Mouse (Mus musculus) midbrain, embryonic 11.5 days (tissue): ENCODE measurements at regions not wholly inside any gene's neighbourhood (a gene's known extent, or its start where the extent isn't known, plus 50 kb on each side); places are given as distances from the start of the nearest gene placed in this dataset.

Experiments
- ATAC-seq: fragments of 200-750 bp; cut with Nextera tagmentation; 2 replicates; pipeline ENCODE4 v1.8.0; 2017; ENCODE audit warnings: moderate TSS enrichment, moderate library complexity; ENCODE audit not compliant: low FRiP score
- DNase-seq: peaks from one replicate; pipeline ENCODE4 v3.0.0; 2015; ENCODE audit warnings: low spot score; ENCODE audit errors: missing footprints
- H3K27ac ChIP-seq: fragments of 300-500 bp; sonication (generic); 2 replicates; pipeline ENCODE4 v1.5.1; 2014; ENCODE audit warnings: low read depth, low read length
- H3K27me3 ChIP-seq: fragments of 300-500 bp; sonication (generic); 2 replicates; pipeline ENCODE4 v1.6.1; 2014; ENCODE audit warnings: mild to moderate bottlenecking, low read length, moderate library complexity, mixed read lengths; ENCODE audit not compliant: control insufficient read depth, insufficient read depth
- H3K36me3 ChIP-seq: fragments of 300-500 bp; sonication (generic); 2 replicates; pipeline ENCODE4 v1.6.1; 2014; ENCODE audit warnings: mild to moderate bottlenecking, low read length, moderate library complexity, mixed read lengths; ENCODE audit not compliant: control insufficient read depth, insufficient read depth
- H3K4me1 ChIP-seq: fragments of 300-500 bp; sonication (generic); 2 replicates; pipeline ENCODE4 v1.6.1; 2014; ENCODE audit warnings: low read length; ENCODE audit not compliant: control insufficient read depth, insufficient read depth
- H3K4me2 ChIP-seq: fragments of 300-500 bp; sonication (generic); 2 replicates; pipeline ENCODE4 v1.6.1; 2014; ENCODE audit warnings: mild to moderate bottlenecking, moderate library complexity
- H3K4me3 ChIP-seq: fragments of 300-500 bp; sonication (generic); 2 replicates; pipeline ENCODE4 v1.5.1; 2014; ENCODE audit warnings: low read depth, low read length
- H3K9ac ChIP-seq: fragments of 300-500 bp; sonication (generic); 2 replicates; pipeline ENCODE4 v1.6.1; 2014; ENCODE audit warnings: low read length
- H3K9me3 ChIP-seq: fragments of 300-500 bp; sonication (generic); 2 replicates; pipeline ENCODE4 v1.6.1; 2016; ENCODE audit warnings: low read length; ENCODE audit not compliant: control insufficient read depth
- WGBS: fragments of 180-500 bp; shearing (Covaris S2); extraction: QIAGEN DNeasy Blood & Tissue Kit; methylation state at CpG from one replicate; pipeline ENCODE4 v1.1.7; 2014; 5-methylcytosine and 5-hydroxymethylcytosine counted together

DNA sequence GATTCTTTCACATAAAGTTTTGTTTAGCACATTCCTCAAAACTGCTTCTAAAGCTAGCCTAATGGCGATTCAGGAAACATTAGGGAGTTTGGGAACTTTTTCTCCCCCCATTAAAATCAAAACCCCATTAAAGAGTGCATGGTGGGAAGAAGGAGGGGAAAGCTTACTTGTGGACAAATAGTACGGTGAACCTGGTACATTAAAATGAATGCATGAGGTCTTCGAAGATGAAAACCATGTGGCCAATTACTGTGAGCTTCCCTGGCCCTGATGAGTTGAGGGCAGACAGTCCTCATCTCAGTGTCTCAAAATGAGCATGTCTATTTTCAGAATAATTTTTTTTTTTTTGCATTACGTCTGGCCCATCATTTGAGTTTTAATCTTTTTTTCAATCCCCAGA lies 78.0 kb upstream of the Veph1 start:
- no peak for DNase-seq
- 89% methylated on average over 4 of the region's 4 CpGs for WGBS

DNA sequence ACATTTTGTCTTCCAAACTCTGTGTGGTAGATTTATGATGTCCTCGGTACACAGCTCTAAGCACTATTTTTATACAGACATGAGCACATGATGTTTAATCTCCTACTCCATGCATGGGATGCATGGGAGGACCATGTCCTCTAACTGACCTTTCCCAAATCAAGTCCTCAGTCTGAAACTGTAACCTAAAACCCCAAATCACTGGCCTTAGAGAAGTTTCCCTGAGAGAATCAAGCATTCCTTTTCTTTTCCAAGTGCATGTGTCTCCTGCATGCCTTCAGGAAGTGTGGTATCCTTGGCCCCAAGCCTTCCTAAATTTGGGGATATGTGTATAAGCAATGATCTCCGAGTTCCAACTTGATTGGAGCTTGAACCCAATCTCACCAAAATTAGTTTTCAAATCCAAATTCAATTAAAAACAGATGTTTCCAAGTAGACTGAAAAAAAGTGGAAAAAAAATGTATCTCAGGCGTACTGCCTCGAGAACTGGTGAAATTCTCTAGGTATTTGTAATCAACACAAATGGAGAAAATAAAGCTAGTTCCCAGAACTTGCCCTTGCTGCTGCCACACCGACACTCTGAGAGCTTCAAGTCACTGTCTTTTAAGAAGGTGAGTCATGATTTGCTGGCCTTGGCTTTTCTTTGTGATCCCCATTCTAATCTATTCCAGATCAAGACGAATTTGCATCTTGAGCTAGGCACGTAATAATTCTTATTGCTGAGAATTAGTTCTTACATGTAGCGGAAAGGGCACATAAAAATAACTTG lies 77.4 kb upstream of the Veph1 start:
- no peaks in the 10 kb centered on the region for H3K9me3 ChIP-seq
- no peaks in the 10 kb centered on the region for H3K4me1 ChIP-seq
- DNase-seq (no peak), ATAC-seq (no peak)
- H3K9ac ChIP-seq: no peak overlapping the region
- H3K27ac ChIP-seq: no peak overlapping the region
- H3K27me3 ChIP-seq: no peaks in the 10 kb centered on the region
- no peaks in the 10 kb centered on the region for H3K36me3 ChIP-seq
- no peak overlapping the region for H3K4me2 ChIP-seq
- WGBS: 84% methylated on average over 8 of the region's 8 CpGs
- H3K4me3 ChIP-seq: no peak overlapping the region

More for the DNA sequence above, 78.0 kb upstream of the Veph1 start:
- Histone ChIP-seq H3K27ac (no peak overlapping the region), H3K27me3 (no peaks in the 10 kb centered on the region), H3K4me1 (no peaks in the 10 kb centered on the region), H3K36me3 (no peaks in the 10 kb centered on the region), H3K9me3 (no peaks in the 10 kb centered on the region), H3K4me3 (no peak overlapping the region), H3K4me2 (no peak overlapping the region), H3K9ac (no peak overlapping the region)
- ATAC-seq: no peak
